Mouse (Mus musculus) thymus, adult 2 months (tissue): ENCODE results near the gene Gm2244.
"Not testable (repeated sequence)": the region's sequence is repeated elsewhere in the genome, so short reads cannot be mapped to it uniquely, and the experiment has no call there.

Experiments
- CTCF ChIP-seq: fragments of 200-500 bp; IDR thresholded peaks from 2 replicates; pipeline ENCODE4 v1.5.1; 2012; ENCODE audit warnings: mild to moderate bottlenecking, control low read depth, low read length, moderate library complexity, borderline replicate concordance; ENCODE audit not compliant: control insufficient read depth, poor library complexity, insufficient read depth; ENCODE audit errors: extremely low read depth
- POLR2A ChIP-seq: fragments of 200-500 bp; IDR thresholded peaks from 2 replicates; pipeline ENCODE4 v1.6.1; 2012; ENCODE audit warnings: mild to moderate bottlenecking, low read length, control low read depth, moderate library complexity; ENCODE audit not compliant: control insufficient read depth, poor library complexity, insufficient read depth; ENCODE audit errors: extremely low read depth

GRCm38 (mm10) chr14:19549863-19550262 is at the start of gene Gm2244:
- TF ChIP-seq CTCF, POLR2A: not testable (repeated sequence)
